Mouse (Mus musculus): ENCODE measurements around the gene Ptprh.
A peak's percentile ranks its signal among the peaks of the same experiment; 100 is the strongest.

DNA sequence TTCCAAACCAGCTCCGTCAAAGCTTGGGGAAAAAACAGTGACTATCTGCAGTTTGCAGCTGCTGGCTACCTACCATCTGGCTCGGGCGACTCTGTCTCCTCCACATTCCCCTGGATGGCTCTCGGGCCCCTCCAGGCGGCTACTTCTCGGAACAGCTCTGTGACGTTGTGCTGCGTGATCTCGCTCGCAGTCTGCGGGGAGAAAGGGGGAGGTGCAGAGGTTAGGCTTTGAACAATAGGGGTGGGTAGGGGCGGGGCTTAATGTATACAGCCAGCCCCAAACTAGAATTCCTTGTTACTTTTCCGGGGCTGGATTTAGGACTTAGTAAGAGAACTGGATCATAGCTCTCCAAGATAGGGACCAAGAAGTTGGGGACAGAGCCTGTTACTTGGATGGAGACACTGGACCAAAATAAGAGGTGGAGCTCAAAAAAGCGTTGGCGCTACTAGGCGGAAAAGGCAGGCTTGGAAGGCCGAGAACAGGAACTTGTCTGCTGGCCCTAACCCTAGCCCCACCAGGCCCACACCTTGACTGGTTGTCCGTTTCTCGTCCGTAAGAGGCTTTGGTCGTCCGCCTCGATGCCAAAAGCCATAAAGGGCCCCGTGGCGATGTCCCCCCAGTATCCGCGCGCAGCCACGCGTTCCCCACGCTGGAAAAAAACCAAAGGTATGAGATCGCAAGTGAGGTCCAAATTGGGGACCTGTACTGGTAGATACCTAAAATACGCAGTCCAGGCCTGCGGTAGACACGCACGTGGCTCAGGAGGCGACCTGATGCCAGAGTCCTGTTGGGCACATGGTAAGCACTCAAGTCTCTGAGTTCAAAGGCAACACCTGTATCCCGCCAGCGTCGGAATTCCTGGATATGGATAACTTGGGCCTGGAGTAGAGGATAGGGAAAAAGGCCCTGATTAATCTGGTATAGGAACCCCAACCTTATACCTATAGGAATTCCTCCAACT is 77.2 kb downstream of the Ptprh start:
- peak; percentile 67 for TF ChIP-seq CTCF (IDR thresholded peaks at IDR 0.05; ENCODE audit: low read depth, low read length)
- TF ChIP-seq POLR2A (IDR thresholded peaks at IDR 0.05; ENCODE audit: insufficient read depth, low read length), result peak; percentile 6
- TF ChIP-seq EP300 (IDR thresholded peaks at IDR 0.05; ENCODE audit: insufficient read depth, low read depth, low read length), result 0 out of 2 replicates have a peak, but pooled peaks have one; percentile 31
